Mouse (Mus musculus): ENCODE results near the gene M1ap. TPM values are rescaled to one million over a fixed set of nuclear protein-coding genes. Genes with fewer than 3 reads are reported as not detected.

The M1ap gene
- total RNA-seq, 1 experiment = 6.8 TPM

GRCm38 (mm10) chr6:82945750-82946149, 952 bp upstream of the M1ap start:
- TF ChIP-seq HCFC1 (IDR thresholded peaks at IDR 0.05; ENCODE audit: borderline replicate concordance, insufficient read depth, low read length) (no peak), CHD2 (IDR thresholded peaks at IDR 0.05; ENCODE audit: low read depth, low read length) (no peak), ZNF384 (IDR thresholded peaks at IDR 0.05; ENCODE audit: low read depth, low read length) (no peak), ZC3H11A (IDR thresholded peaks at IDR 0.05; ENCODE audit: borderline replicate concordance, low read depth, low read length) (no peak), MAFK (IDR thresholded peaks at IDR 0.05; ENCODE audit: insufficient read depth, low read depth, low read length) (0 out of 2 replicates have a peak, but pooled peaks have one; percentile 47)
- Histone ChIP-seq H3K4me3 (ENCODE audit: insufficient read depth in 1 of 2, low read depth in 1 of 2, low read length in 2 of 2, poor library complexity in 1 of 2, severe bottlenecking in 1 of 2) (no peak overlapping the region), H3K27ac (ENCODE audit: insufficient read depth, low read depth, low read length, poor library complexity, severe bottlenecking) (no peak overlapping the region), H3K36me3 (ENCODE audit: control insufficient read depth, insufficient read depth, low read length, poor library complexity, severe bottlenecking) (no peaks in the 10 kb centered on the region), H3K9ac (ENCODE audit: insufficient read depth, low read depth, low read length, poor library complexity, severe bottlenecking) (no peak overlapping the region), H3K9me3 (ENCODE audit: control insufficient read depth, insufficient read depth, low read depth, low read length) (no peaks in the 10 kb centered on the region), H3K4me1 (ENCODE audit: control insufficient read depth in 2 of 2, insufficient read depth in 2 of 2, low read length in 2 of 2, poor library complexity in 1 of 2) (no peaks in the 10 kb centered on the region)
- peak; percentile 78 for DNase-seq (ENCODE audit: low read depth, low spot score)
- in situ Hi-C loops (cut with MboI; ENCODE audit: low sequenced_read_pairs in 2 of 2, unreplicated experiment in 2 of 2) = no loop called here

- H3K27ac ChIP-seq (ENCODE audit: insufficient read depth, low read depth, low read length, poor library complexity, severe bottlenecking) = no peak overlapping the region
- no peak overlapping the region for H3K4me3 ChIP-seq (ENCODE audit: insufficient read depth in 1 of 2, low read depth in 1 of 2, low read length in 2 of 2, poor library complexity in 1 of 2, severe bottlenecking in 1 of 2)
- no peak for DNase-seq (ENCODE audit: low read depth, low spot score)
- in situ Hi-C loops (cut with MboI; ENCODE audit: low sequenced_read_pairs in 2 of 2, unreplicated experiment in 2 of 2) = no loop called here
- no peak overlapping the region for H3K9ac ChIP-seq (ENCODE audit: insufficient read depth, low read depth, low read length, poor library complexity, severe bottlenecking)
- H3K4me1 ChIP-seq (ENCODE audit: control insufficient read depth in 2 of 2, insufficient read depth in 2 of 2, low read length in 2 of 2, poor library complexity in 1 of 2) = no peaks in the 10 kb centered on the region; a peak in 1 of 4 replicates
- TF ChIP-seq CHD2 (IDR thresholded peaks at IDR 0.05; ENCODE audit: low read depth, low read length) = no peak
- no peak for TF ChIP-seq HCFC1 (IDR thresholded peaks at IDR 0.05; ENCODE audit: borderline replicate concordance, insufficient read depth, low read length)
- no peak for TF ChIP-seq ZNF384 (IDR thresholded peaks at IDR 0.05; ENCODE audit: low read depth, low read length)
- no peak for TF ChIP-seq ZC3H11A (IDR thresholded peaks at IDR 0.05; ENCODE audit: borderline replicate concordance, low read depth, low read length)
- no peak for TF ChIP-seq MAFK (IDR thresholded peaks at IDR 0.05; ENCODE audit: insufficient read depth, low read depth, low read length)
- no peaks in the 10 kb centered on the region for H3K36me3 ChIP-seq (ENCODE audit: control insufficient read depth, insufficient read depth, low read length, poor library complexity, severe bottlenecking)
- H3K9me3 ChIP-seq (ENCODE audit: control insufficient read depth, insufficient read depth, low read depth, low read length) = no peaks in the 10 kb centered on the region
These were observed 10.0 kb downstream of the M1ap start for GRCm38 (mm10) chr6:82956553-82957251.

DNA sequence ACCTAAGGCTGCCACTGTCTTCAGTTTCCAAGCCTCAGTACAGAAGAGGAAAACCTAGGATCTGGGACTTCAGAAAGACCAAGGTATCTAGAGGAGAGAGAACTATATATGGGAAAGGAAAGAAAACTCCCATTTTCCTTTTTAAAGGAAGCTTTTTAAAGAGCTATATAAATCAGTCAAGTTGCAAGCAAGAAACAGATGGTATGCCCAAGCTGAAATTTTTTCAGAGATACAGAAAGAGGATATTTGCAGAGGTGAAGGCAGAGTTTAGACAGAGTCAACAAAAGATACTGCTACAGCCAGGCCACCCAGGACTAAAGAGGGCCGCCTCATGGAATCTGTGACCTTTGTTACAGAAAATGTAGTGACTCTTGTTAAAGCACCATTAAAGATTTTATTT, 15.0 kb downstream of the M1ap start:
- no peak for DNase-seq (ENCODE audit: low read depth, low spot score)
- Histone ChIP-seq H3K27ac (ENCODE audit: insufficient read depth, low read depth, low read length, poor library complexity, severe bottlenecking) (no peak overlapping the region), H3K9me3 (ENCODE audit: control insufficient read depth, insufficient read depth, low read depth, low read length) (no peaks in the 10 kb centered on the region), H3K4me3 (ENCODE audit: insufficient read depth in 1 of 2, low read depth in 1 of 2, low read length in 2 of 2, poor library complexity in 1 of 2, severe bottlenecking in 1 of 2) (no peak overlapping the region), H3K9ac (ENCODE audit: insufficient read depth, low read depth, low read length, poor library complexity, severe bottlenecking) (no peak overlapping the region), H3K36me3 (ENCODE audit: control insufficient read depth, insufficient read depth, low read length, poor library complexity, severe bottlenecking) (no peaks in the 10 kb centered on the region), H3K4me1 (ENCODE audit: control insufficient read depth in 2 of 2, insufficient read depth in 2 of 2, low read length in 2 of 2, poor library complexity in 1 of 2) (no peaks in the 10 kb centered on the region)
- TF ChIP-seq MAFK (IDR thresholded peaks at IDR 0.05; ENCODE audit: insufficient read depth, low read depth, low read length) (no peak), CHD2 (IDR thresholded peaks at IDR 0.05; ENCODE audit: low read depth, low read length) (no peak), ZC3H11A (IDR thresholded peaks at IDR 0.05; ENCODE audit: borderline replicate concordance, low read depth, low read length) (no peak), HCFC1 (IDR thresholded peaks at IDR 0.05; ENCODE audit: borderline replicate concordance, insufficient read depth, low read length) (no peak), ZNF384 (IDR thresholded peaks at IDR 0.05; ENCODE audit: low read depth, low read length) (no peak)
- in situ Hi-C loops (cut with MboI; ENCODE audit: low sequenced_read_pairs in 2 of 2, unreplicated experiment in 2 of 2) = no loop called here

GRCm38 (mm10) chr6:82969249-82970084, 22.8 kb downstream of the M1ap start:
- no peak for TF ChIP-seq ZC3H11A (IDR thresholded peaks at IDR 0.05; ENCODE audit: borderline replicate concordance, low read depth, low read length)
- no peak for TF ChIP-seq MAFK (IDR thresholded peaks at IDR 0.05; ENCODE audit: insufficient read depth, low read depth, low read length)
- TF ChIP-seq HCFC1 (IDR thresholded peaks at IDR 0.05; ENCODE audit: borderline replicate concordance, insufficient read depth, low read length) = no peak
- no peak for DNase-seq (ENCODE audit: low read depth, low spot score)

More at GRCm38 (mm10) chr6:82969249-82970084, 22.8 kb downstream of the M1ap start:
- in situ Hi-C loops (cut with MboI; ENCODE audit: low sequenced_read_pairs in 2 of 2, unreplicated experiment in 2 of 2) = loop anchor here in 1 of 2 experiments (5.0 kb wide), 1 partner anchor 57 kb away; no protein-coding TSS in a partner anchor
- H3K9ac ChIP-seq (ENCODE audit: insufficient read depth, low read depth, low read length, poor library complexity, severe bottlenecking) = no peak overlapping the region
- no peaks in the 10 kb centered on the region for H3K9me3 ChIP-seq (ENCODE audit: control insufficient read depth, insufficient read depth, low read depth, low read length)
- H3K36me3 ChIP-seq (ENCODE audit: control insufficient read depth, insufficient read depth, low read length, poor library complexity, severe bottlenecking) = no peaks in the 10 kb centered on the region
- no peak overlapping the region for H3K4me3 ChIP-seq (ENCODE audit: insufficient read depth in 1 of 2, low read depth in 1 of 2, low read length in 2 of 2, poor library complexity in 1 of 2, severe bottlenecking in 1 of 2)
- no peak overlapping the region for H3K27ac ChIP-seq (ENCODE audit: insufficient read depth, low read depth, low read length, poor library complexity, severe bottlenecking)
- no peaks in the 10 kb centered on the region for H3K4me1 ChIP-seq (ENCODE audit: control insufficient read depth in 2 of 2, insufficient read depth in 2 of 2, low read length in 2 of 2, poor library complexity in 1 of 2)

Data from ES-E14 (cell line).